Mouse (Mus musculus) left cerebral cortex, adult 18-20 months (tissue): ENCODE results near the gene Hmg20b. TPM values are rescaled to one million over a fixed set of nuclear protein-coding genes. Genes with fewer than 3 reads are reported as not detected.
A peak's percentile ranks its signal among the peaks of the same experiment; 100 is the strongest.

Experiments used
- DNase-seq, 2 experiments: peaks; one replicate each; pipeline ENCODE4 v3.0.0; 2021 to 2022; ENCODE audit warnings: low spot score in 2 of 2, mixed read lengths in 1 of 2
- total RNA-seq, 2 experiments: library from RNA; stranded (reverse); gene quantifications; 2 replicates each; pipeline ENCODE4 v1.2.3; 2021

The Hmg20b gene
- total RNA-seq, 2 experiments from 2014 or later, result 28.9 to 30.5 TPM

DNA sequence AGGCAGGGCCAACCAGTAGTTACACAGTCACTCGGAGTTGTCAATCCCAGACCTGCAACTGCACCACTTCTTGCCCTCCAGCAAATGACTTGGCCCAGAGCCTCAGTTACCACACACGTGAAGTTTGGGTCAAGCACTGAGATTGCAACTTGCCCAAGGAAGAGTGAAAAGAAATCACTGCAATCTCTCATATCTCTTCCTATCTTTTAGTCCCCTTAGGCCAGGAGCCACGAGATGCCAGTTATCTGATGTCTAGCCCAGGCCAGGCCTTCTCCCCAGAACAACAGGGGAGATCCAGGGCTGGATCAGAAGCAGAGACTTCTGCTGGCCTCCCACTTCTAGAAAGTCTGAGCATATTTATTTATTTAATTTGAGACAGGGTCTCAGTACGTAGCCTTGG, 5.3 kb upstream of the Hmg20b start:
- DNase-seq, result no peak

DNA sequence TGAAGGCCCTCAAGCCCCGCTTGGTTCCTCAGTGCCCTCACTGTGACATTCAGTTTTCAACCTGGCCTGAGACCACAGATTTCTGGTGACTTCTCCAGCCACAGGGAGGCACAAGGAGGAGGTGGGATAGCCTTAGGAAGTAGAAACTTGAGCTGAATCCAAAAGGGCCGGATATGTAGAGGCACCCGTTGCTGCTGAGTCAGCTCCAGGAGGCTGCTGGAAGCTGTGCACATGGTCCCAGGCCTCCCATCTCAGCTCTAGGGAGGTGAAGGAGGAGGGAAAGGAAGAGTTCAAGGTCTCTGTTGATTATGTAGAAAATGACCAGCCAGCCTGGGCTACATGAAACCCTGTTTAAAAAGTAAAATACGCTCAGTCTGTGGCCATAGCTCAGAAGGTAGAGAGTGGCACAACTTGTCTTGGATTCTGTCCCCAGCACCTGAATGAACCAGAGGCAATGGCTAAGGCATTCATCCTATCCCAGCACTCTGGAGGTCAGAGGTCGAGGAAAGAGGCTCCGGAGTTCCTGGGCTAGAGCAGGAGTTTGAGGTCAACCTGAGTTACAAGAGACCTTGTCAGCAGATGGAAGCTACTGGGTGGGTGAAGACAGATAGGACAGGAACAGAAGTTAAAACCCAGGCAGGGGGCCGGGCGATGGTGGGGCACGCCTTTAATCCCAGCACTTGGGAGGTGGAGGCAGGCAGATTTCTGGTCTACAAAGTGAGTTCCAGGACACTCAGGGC, 4.6 kb upstream of the Hmg20b start:
- no peak for DNase-seq

- no peak for DNase-seq
Measured at GRCm38 (mm10) chr10:81351678-81352291, 1.5 kb upstream of the Hmg20b start.

DNA sequence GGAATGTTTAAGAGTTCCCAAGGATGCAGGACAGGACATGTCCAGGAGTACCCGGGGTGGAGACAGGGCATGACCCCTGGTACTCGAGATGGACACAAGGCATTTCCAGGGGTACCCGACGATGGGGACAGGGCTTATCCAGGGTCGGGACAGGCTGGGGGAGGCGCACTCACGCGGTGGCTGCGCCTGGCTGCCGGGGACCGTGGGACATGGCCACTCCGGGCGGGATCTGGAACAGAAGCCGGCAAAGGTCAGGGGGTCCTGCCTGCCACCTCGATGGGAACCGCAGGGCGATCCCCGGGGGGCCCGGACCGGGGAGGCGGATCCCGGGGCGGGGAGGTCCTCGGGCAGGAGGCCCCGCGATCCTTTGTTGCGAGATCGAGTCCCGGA, 324 bp downstream of the Hmg20b start:
- no peak for DNase-seq

DNA sequence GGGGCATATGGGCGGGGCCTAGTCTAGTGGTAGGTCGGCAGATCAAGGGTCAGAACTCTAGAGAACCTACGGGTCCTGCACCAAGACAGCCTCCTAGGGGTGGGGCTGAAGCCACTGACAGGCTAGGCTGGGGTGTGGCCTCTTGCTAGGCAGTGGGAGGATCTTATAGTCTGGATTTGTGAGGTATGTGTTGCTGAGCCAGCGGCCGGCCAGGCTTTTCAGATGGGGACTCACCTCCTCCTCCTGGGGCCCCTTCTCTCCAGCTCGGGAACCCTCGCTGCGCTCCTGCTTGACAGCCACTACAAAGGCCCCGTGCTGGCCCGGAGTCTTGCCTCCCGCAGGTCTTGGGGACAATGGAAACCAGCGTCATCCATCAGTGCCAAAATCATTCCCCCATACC, 1.1 kb downstream of the Hmg20b start:
- no peak for DNase-seq

DNA sequence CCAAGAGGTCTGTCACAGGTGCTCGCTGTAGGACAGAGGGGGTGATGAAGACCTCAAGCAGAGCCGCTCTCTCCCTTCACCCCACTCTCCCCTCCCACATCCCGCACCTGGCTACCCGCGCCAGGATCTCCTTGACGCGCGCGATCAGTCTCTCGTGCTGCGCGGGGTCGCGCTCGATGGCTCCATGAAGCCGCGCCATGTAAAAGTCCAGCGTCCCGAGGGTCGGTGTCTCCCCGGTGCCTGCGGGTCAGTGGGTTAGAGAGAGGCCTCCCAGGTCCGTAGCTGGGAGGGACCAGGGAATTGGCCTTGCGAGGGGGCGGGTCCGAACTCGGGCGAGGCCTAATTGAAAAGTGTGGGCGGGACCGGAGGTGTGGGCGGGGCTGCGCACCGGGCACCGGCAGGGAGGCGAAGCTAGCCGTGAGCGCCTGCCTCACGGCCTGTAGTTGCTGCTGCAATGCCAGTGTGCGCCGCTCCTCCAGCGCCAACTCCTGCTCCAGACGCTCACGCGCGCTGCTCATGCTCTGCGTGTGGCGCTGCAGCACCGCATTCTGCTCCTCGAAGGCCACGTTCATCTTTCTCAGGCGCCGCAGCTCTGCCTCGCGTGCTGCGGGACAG, 3.7 kb downstream of the Hmg20b start:
- DNase-seq, result peak; percentile 52 to 70

GRCm38 (mm10) chr10:81345162-81345534, 5.1 kb downstream of the Hmg20b start:
- no peak for DNase-seq

GRCm38 (mm10) chr10:81344421-81345161, 5.7 kb downstream of the Hmg20b start:
- DNase-seq, result no peak

- no peak for DNase-seq
Measured at GRCm38 (mm10) chr10:81342686-81343505, 7.4 kb downstream of the Hmg20b start, which contains the start of gene Gipc3. Gipc3 (minus strand) TSS chr10:81343266.

- DNase-seq, result peak; percentile 63 to 75
Measured at GRCm38 (mm10) chr10:81341333-81341949, 8.8 kb downstream of the Hmg20b start.

- no peak for DNase-seq
Measured at GRCm38 (mm10) chr10:81340551-81341332, 9.5 kb downstream of the Hmg20b start.

GRCm38 (mm10) chr10:81336558-81336957, 13.7 kb downstream of the Hmg20b start:
- no peak for DNase-seq

- no peak for DNase-seq
Measured at GRCm38 (mm10) chr10:81335393-81336340, 14.6 kb downstream of the Hmg20b start.

DNA sequence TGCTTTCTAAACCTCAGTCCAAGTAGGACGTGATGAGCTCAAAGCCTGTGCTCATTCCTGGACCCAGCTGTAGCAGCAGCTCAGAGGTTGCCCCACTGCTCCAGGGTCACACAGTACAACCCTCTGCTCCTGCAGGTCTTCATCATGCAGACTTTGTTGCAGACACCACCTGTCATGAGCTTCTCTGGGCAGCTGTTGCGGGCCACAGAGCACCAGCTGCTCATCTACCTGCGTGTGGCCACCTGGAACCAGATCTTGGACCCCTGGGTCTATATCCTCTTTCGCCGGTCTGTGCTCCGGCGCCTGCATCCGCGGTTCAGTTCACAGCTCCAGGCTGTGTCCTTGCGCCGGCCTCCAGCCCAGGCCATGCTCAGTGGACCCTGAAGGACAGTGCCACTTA, 16.0 kb downstream of the Hmg20b start:
- no peak for DNase-seq

- DNase-seq, result no peak
Measured at GRCm38 (mm10) chr10:81332277-81332676, 18.0 kb downstream of the Hmg20b start.

- DNase-seq, result no peak
Measured at GRCm38 (mm10) chr10:81330007-81330406, 20.3 kb downstream of the Hmg20b start.

DNA sequence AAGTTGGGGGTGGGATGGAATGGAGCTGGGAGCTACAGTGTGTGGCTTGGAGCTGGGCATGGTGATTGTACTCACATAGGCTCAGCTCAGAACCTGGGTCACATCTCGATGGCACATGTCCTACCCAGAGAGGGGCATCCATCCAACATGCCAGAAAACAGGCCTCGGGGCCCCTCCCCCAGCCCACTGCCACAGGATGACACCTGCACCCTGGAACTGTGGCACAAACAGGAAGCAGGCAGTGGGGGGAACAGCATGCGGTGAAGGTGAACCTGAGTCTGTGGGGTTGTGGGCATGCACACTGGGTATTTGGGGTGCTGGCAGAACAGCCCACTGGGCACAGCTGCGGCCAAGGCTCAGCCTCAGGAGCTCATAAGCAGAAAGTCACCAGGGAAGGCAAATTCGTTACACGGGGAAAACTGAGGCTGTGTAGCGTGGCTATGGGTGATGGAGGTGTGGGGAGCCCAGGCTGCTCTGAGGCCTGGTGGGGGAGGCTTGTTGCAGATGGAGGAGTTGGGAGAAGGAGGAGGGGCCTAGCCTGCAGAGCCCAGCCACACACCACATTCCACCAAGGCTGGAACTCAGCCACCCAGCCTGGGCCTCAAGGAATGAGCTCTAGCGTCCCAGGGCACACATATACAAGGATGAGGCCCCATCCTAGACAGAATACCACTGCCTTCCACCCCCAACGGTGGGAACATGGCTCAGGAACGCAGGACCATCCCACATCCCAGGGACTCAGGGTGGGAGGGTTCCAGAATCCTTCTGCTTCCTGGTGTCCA, 20.9 kb downstream of the Hmg20b start:
- no peak for DNase-seq

GRCm38 (mm10) chr10:81328386-81328785, 21.9 kb downstream of the Hmg20b start, which contains the start of gene Tbxa2r:
Tbxa2r (plus strand) TSS chr10:81328731.
- DNase-seq, result no peak
